Mouse (Mus musculus): ENCODE measurements at regions not wholly inside any gene's neighbourhood (a gene's known extent, or its start where the extent isn't known, plus 50 kb on each side); places are given as distances from the start of the nearest gene placed in this dataset.
A peak's percentile ranks its signal among the peaks of the same experiment; 100 is the strongest.

GRCm38 (mm10) chr6:126588761-126589160 lies 53.5 kb upstream of the Kcna5 start:
- no peak for DNase-seq (ENCODE audit: low spot score)

- no peak for DNase-seq (ENCODE audit: low spot score)
Observed at GRCm38 (mm10) chr6:126587476-126587875, 52.3 kb upstream of the Kcna5 start.

- DNase-seq (ENCODE audit: low spot score): peak; percentile 42
Observed at GRCm38 (mm10) chr6:126585813-126586212, 50.6 kb upstream of the Kcna5 start.
